Mouse (Mus musculus): ENCODE results near the gene Adamts20. TPM values are rescaled to one million over a fixed set of nuclear protein-coding genes. Genes with fewer than 3 reads are reported as not detected.

The Adamts20 gene
- polyA plus RNA-seq, 1 experiment = not detected

GRCm38 (mm10) chr15:94254861-94255516, 210.2 kb downstream of the Adamts20 start:
- H3ac ChIP-seq (ENCODE audit: control insufficient read depth, insufficient read length) = no peak overlapping the region
- H3K79me2 ChIP-seq (ENCODE audit: control insufficient read depth, insufficient read depth) = no peaks in the 10 kb centered on the region
- H3K4me3 ChIP-seq = no peak overlapping the region
- H3K27me3 ChIP-seq (ENCODE audit: control insufficient read depth, insufficient read depth, insufficient read length) = no peaks in the 10 kb centered on the region
- TF ChIP-seq E2F4 (IDR thresholded peaks at IDR 0.05; ENCODE audit: insufficient read depth) (no peak), POLR2A (IDR thresholded peaks at IDR 0.05; ENCODE audit: insufficient read length, low read depth) (no peak), CEBPB (IDR thresholded peaks at IDR 0.05; ENCODE audit: insufficient read depth, poor library complexity, severe bottlenecking) (no peak), MYOG (IDR thresholded peaks at IDR 0.05; ENCODE audit: control insufficient read depth in 1 of 3, insufficient read depth in 1 of 3, insufficient read length in 2 of 3, low read depth in 2 of 3) (no peak), MAX (IDR thresholded peaks at IDR 0.05; ENCODE audit: low read depth) (no peak), REST (IDR thresholded peaks at IDR 0.05; ENCODE audit: insufficient read depth, insufficient read length) (no peak), TCF3 (IDR thresholded peaks at IDR 0.05; ENCODE audit: insufficient read length, low read depth) (no peak), POLR2AphosphoS2 (IDR thresholded peaks at IDR 0.05; ENCODE audit: insufficient read length, low read depth) (no peak), MYOD1 (IDR thresholded peaks at IDR 0.05; ENCODE audit: control insufficient read depth in 1 of 3, insufficient read length in 2 of 3, low read depth in 2 of 3) (no peak), USF1 (IDR thresholded peaks at IDR 0.05; ENCODE audit: low read depth) (no peak), TCF12 (IDR thresholded peaks at IDR 0.05; ENCODE audit: insufficient read depth, poor library complexity, severe bottlenecking) (no peak), SRF (IDR thresholded peaks at IDR 0.05; ENCODE audit: control insufficient read depth, insufficient read length, low read depth) (no peak)
- H3K36me3 ChIP-seq (ENCODE audit: control insufficient read depth, insufficient read depth) = no peaks in the 10 kb centered on the region
- no peak overlapping the region for H3K4me2 ChIP-seq (ENCODE audit: low read depth)

- no peaks in the 10 kb centered on the region for H3K79me2 ChIP-seq (ENCODE audit: control insufficient read depth, insufficient read depth)
- no peak for TF ChIP-seq MAX (IDR thresholded peaks at IDR 0.05; ENCODE audit: low read depth)
- TF ChIP-seq USF1 (IDR thresholded peaks at IDR 0.05; ENCODE audit: low read depth) = no peak
- TF ChIP-seq TCF12 (IDR thresholded peaks at IDR 0.05; ENCODE audit: insufficient read depth, poor library complexity, severe bottlenecking) = no peak
- TF ChIP-seq POLR2A (IDR thresholded peaks at IDR 0.05; ENCODE audit: insufficient read length, low read depth) = no peak
- TF ChIP-seq E2F4 (IDR thresholded peaks at IDR 0.05; ENCODE audit: insufficient read depth) = no peak
- TF ChIP-seq MYOD1 (IDR thresholded peaks at IDR 0.05; ENCODE audit: control insufficient read depth in 1 of 3, insufficient read length in 2 of 3, low read depth in 2 of 3) = no peak
- H3K4me2 ChIP-seq (ENCODE audit: low read depth) = no peak overlapping the region
- no peak overlapping the region for H3K4me3 ChIP-seq
- no peaks in the 10 kb centered on the region for H3K36me3 ChIP-seq (ENCODE audit: control insufficient read depth, insufficient read depth)
- no peaks in the 10 kb centered on the region for H3K27me3 ChIP-seq (ENCODE audit: control insufficient read depth, insufficient read depth, insufficient read length)
- H3ac ChIP-seq (ENCODE audit: control insufficient read depth, insufficient read length) = no peak overlapping the region
Observed at GRCm38 (mm10) chr15:94254091-94254860, 210.9 kb downstream of the Adamts20 start.

- Histone ChIP-seq H3K36me3 (ENCODE audit: control insufficient read depth, insufficient read depth) (no peaks in the 10 kb centered on the region), H3K79me2 (ENCODE audit: control insufficient read depth, insufficient read depth) (no peaks in the 10 kb centered on the region), H3K27me3 (ENCODE audit: control insufficient read depth, insufficient read depth, insufficient read length) (no peaks in the 10 kb centered on the region), H3K4me2 (ENCODE audit: low read depth) (no peak overlapping the region), H3ac (ENCODE audit: control insufficient read depth, insufficient read length) (no peak overlapping the region), H3K4me3 (no peak overlapping the region)
- TF ChIP-seq SRF (IDR thresholded peaks at IDR 0.05; ENCODE audit: control insufficient read depth, insufficient read length, low read depth) = no peak
- no peak for TF ChIP-seq MYOG (IDR thresholded peaks at IDR 0.05; ENCODE audit: control insufficient read depth in 1 of 3, insufficient read depth in 1 of 3, insufficient read length in 2 of 3, low read depth in 2 of 3)
- no peak for TF ChIP-seq MYOD1 (IDR thresholded peaks at IDR 0.05; ENCODE audit: control insufficient read depth in 1 of 3, insufficient read length in 2 of 3, low read depth in 2 of 3)
- TF ChIP-seq POLR2AphosphoS2 (IDR thresholded peaks at IDR 0.05; ENCODE audit: insufficient read length, low read depth) = no peak
- TF ChIP-seq MAX (IDR thresholded peaks at IDR 0.05; ENCODE audit: low read depth) = no peak
- no peak for TF ChIP-seq E2F4 (IDR thresholded peaks at IDR 0.05; ENCODE audit: insufficient read depth)
- TF ChIP-seq POLR2A (IDR thresholded peaks at IDR 0.05; ENCODE audit: insufficient read length, low read depth) = no peak
- TF ChIP-seq CEBPB (IDR thresholded peaks at IDR 0.05; ENCODE audit: insufficient read depth, poor library complexity, severe bottlenecking) = no peak
- TF ChIP-seq REST (IDR thresholded peaks at IDR 0.05; ENCODE audit: insufficient read depth, insufficient read length) = no peak
- TF ChIP-seq TCF12 (IDR thresholded peaks at IDR 0.05; ENCODE audit: insufficient read depth, poor library complexity, severe bottlenecking) = no peak
- no peak for TF ChIP-seq TCF3 (IDR thresholded peaks at IDR 0.05; ENCODE audit: insufficient read length, low read depth)
- TF ChIP-seq USF1 (IDR thresholded peaks at IDR 0.05; ENCODE audit: low read depth) = no peak
Observed at GRCm38 (mm10) chr15:94252962-94253712, 212.1 kb downstream of the Adamts20 start.

GRCm38 (mm10) chr15:94249766-94250165, 215.5 kb downstream of the Adamts20 start:
- no peaks in the 10 kb centered on the region for H3K79me2 ChIP-seq (ENCODE audit: control insufficient read depth, insufficient read depth)
- TF ChIP-seq USF1 (IDR thresholded peaks at IDR 0.05; ENCODE audit: low read depth) (no peak), TCF12 (IDR thresholded peaks at IDR 0.05; ENCODE audit: insufficient read depth, poor library complexity, severe bottlenecking) (no peak), POLR2AphosphoS2 (IDR thresholded peaks at IDR 0.05; ENCODE audit: insufficient read length, low read depth) (no peak), TCF3 (IDR thresholded peaks at IDR 0.05; ENCODE audit: insufficient read length, low read depth) (no peak)
- H3K4me3 ChIP-seq = no peak overlapping the region
- H3K36me3 ChIP-seq (ENCODE audit: control insufficient read depth, insufficient read depth) = no peaks in the 10 kb centered on the region
- no peak overlapping the region for H3K4me2 ChIP-seq (ENCODE audit: low read depth)
- H3ac ChIP-seq (ENCODE audit: control insufficient read depth, insufficient read length) = no peak overlapping the region
- H3K27me3 ChIP-seq (ENCODE audit: control insufficient read depth, insufficient read depth, insufficient read length) = no peaks in the 10 kb centered on the region
